Mouse (Mus musculus) C2C12 (cell line): ENCODE measurements at regions not wholly inside any gene's neighbourhood (a gene's known extent, or its start where the extent isn't known, plus 50 kb on each side); places are given as distances from the start of the nearest gene placed in this dataset.

ENCODE experiments used
- CTCF ChIP-seq: IDR thresholded peaks from one replicate; pipeline ENCODE4 v1.5.1; 2011; ENCODE audit not compliant: control insufficient read depth, insufficient read depth, insufficient read length
- FOSL1 ChIP-seq: IDR thresholded peaks from one replicate; pipeline ENCODE4 v1.8.0; 2011; ENCODE audit warnings: mild to moderate bottlenecking, low read length; ENCODE audit not compliant: poor library complexity, insufficient read depth, severe bottlenecking
- MYOD1 ChIP-seq: IDR thresholded peaks from one replicate; pipeline ENCODE4 v1.6.1; 2011; ENCODE audit warnings: low read depth; ENCODE audit not compliant: control insufficient read depth, insufficient read length
- USF1 ChIP-seq: IDR thresholded peaks from one replicate; pipeline ENCODE4 v1.6.1; 2011; ENCODE audit warnings: low read depth, mild to moderate bottlenecking, control low read depth, moderate library complexity

- TF ChIP-seq CTCF (no peak), USF1 (no peak), MYOD1 (no peak), FOSL1 (no peak)
Measured at GRCm38 (mm10) chr13:28876771-28877170, 76.7 kb downstream of the Sox4 start.
